Mouse (Mus musculus) liver, embryonic 14.5 days (tissue): ENCODE measurements around the gene Ormdl2. TPM values are rescaled to one million over a fixed set of nuclear protein-coding genes. Genes with fewer than 3 reads are reported as not detected.

ENCODE experiments used
- ATAC-seq: fragments of 200-750 bp; cut with Nextera tagmentation; 2 replicates; pipeline ENCODE4 v1.8.0; 2017; ENCODE audit warnings: moderate number of reproducible peaks, mild to moderate bottlenecking, moderate library complexity; ENCODE audit not compliant: insufficient read depth
- DNase-seq, 3 experiments: peaks; one replicate each; pipeline ENCODE4 v3.0.0-alpha.2; 2012 to 2013; ENCODE audit warnings: low read depth in 3 of 3, low spot score in 3 of 3
- H3K27ac ChIP-seq: fragments of 300-500 bp; sonication (generic); 2 replicates; pipeline ENCODE4 v1.5.1; 2014; ENCODE audit warnings: moderate library complexity, mild to moderate bottlenecking, control low read depth, inconsistent platforms
- H3K27me3 ChIP-seq: fragments of 300-500 bp; sonication (generic); 2 replicates; pipeline ENCODE4 v1.6.1; 2014; ENCODE audit warnings: mild to moderate bottlenecking, low read length, moderate library complexity; ENCODE audit not compliant: control insufficient read depth, insufficient read depth
- H3K36me3 ChIP-seq: fragments of 300-500 bp; sonication (generic); replicated peaks from 2 replicates; pipeline ENCODE4 v1.6.1; 2014; ENCODE audit warnings: low read depth; ENCODE audit not compliant: control insufficient read depth, insufficient read depth
- H3K4me1 ChIP-seq, 2 experiments: fragments of 200-500 bp in 1 of 2; fragments of 300-500 bp in 1 of 2; sonication (generic) in 1 of 2; replicated peaks; 2 replicates each; pipeline ENCODE4 v1.6.1; 2012 to 2014; ENCODE audit warnings: antibody characterized with exemption in 1 of 2, inconsistent platforms in 1 of 2, low read length in 1 of 2; ENCODE audit not compliant: control insufficient read depth in 2 of 2, insufficient read depth in 2 of 2
- H3K4me2 ChIP-seq: fragments of 300-500 bp; sonication (generic); 2 replicates; pipeline ENCODE4 v1.6.1; 2014; ENCODE audit warnings: low read depth, mild to moderate bottlenecking, control low read depth, moderate library complexity
- H3K4me3 ChIP-seq, 2 experiments: fragments of 200-500 bp in 1 of 2; fragments of 300-500 bp in 1 of 2; sonication (generic) in 1 of 2; 2 replicates each; pipeline ENCODE4 v1.5.1; 2012 to 2014; ENCODE audit warnings: low read depth in 2 of 2, low read length in 2 of 2, mild to moderate bottlenecking in 2 of 2, control low read depth in 1 of 2, inconsistent platforms in 1 of 2, moderate library complexity in 1 of 2; ENCODE audit not compliant: insufficient read depth in 1 of 2
- H3K9ac ChIP-seq: fragments of 300-500 bp; sonication (generic); replicated peaks from 2 replicates; pipeline ENCODE4 v1.6.1; 2014; ENCODE audit warnings: mild to moderate bottlenecking, control low read depth, moderate library complexity
- H3K9me3 ChIP-seq: fragments of 300-500 bp; sonication (generic); 2 replicates; pipeline ENCODE4 v1.6.1; 2016; ENCODE audit warnings: low read length, mixed read lengths; ENCODE audit not compliant: control insufficient read depth
- CTCF ChIP-seq: IDR thresholded peaks from 2 replicates; pipeline ENCODE4 v1.5.1; 2016; ENCODE audit warnings: antibody characterized with exemption, low read depth, control low read depth
- EP300 ChIP-seq: IDR thresholded peaks from 2 replicates; pipeline ENCODE4 v1.6.1; 2016; ENCODE audit warnings: antibody characterized with exemption, low read depth
- WGBS: fragments of 180-500 bp; shearing (Covaris S2); extraction: QIAGEN DNeasy Blood & Tissue Kit; methylation state at CpG from one replicate; pipeline ENCODE4 v1.1.7; 2014; ENCODE audit not compliant: insufficient replicate concordance; 5-methylcytosine and 5-hydroxymethylcytosine counted together
- polyA plus RNA-seq, 2 experiments: library from polyadenylated mRNA; depleted of rRNA in 1 of 2; stranded (reverse) in 1 of 2; unstranded in 1 of 2; fragments of >200 nt; fragmentation: Nextera tagmentation in 1 of 2; extraction: Ambion mirVana in 1 of 2; gene quantifications; 2 replicates each; pipeline versions ENCODE4 v1.2.1 to v1.2.3; 2012 to 2014

The Ormdl2 gene
- polyA plus RNA-seq, 2 experiments: 43.1 to 83.5 TPM

GRCm38 (mm10) chr10:128778441-128778840 lies 43.0 kb downstream of the Ormdl2 start:
- Histone ChIP-seq H3K9me3 (no peaks in the 10 kb centered on the region), H3K4me1 (peaks cover 0 to 9% of the 10 kb centered on the region in 2 experiments; a peak in 2 of 4 replicates), H3K4me3 (no peak overlapping the region), H3K9ac (no peak overlapping the region), H3K27me3 (no peaks in the 10 kb centered on the region), H3K36me3 (no peaks in the 10 kb centered on the region), H3K27ac (no peak overlapping the region), H3K4me2 (no peak overlapping the region)
- no peak for ATAC-seq
- no peak for DNase-seq
- 61% methylated on average over 2 of the region's 2 CpGs for WGBS
- TF ChIP-seq CTCF (no peak), EP300 (no peak)

GRCm38 (mm10) chr10:128773685-128774084 lies 47.8 kb downstream of the Ormdl2 start:
- Histone ChIP-seq H3K4me1 (peaks cover 3 to 5% of the 10 kb centered on the region in 2 experiments; a peak in 2 of 4 replicates), H3K4me3 (no peak overlapping the region), H3K27ac (no peak overlapping the region), H3K9ac (no peak overlapping the region), H3K4me2 (no peak overlapping the region), H3K9me3 (no peaks in the 10 kb centered on the region), H3K27me3 (no peaks in the 10 kb centered on the region), H3K36me3 (no peaks in the 10 kb centered on the region)
- TF ChIP-seq EP300 (no peak), CTCF (peak; percentile 49)
- WGBS: 24% methylated on average over 5 of the region's 5 CpGs
- ATAC-seq (no peak), DNase-seq (no peak)

- Histone ChIP-seq H3K27ac (no peak overlapping the region), H3K4me3 (no peak overlapping the region), H3K9me3 (no peaks in the 10 kb centered on the region), H3K4me2 (no peak overlapping the region), H3K4me1 (peaks cover 3% of the 10 kb centered on the region in 2 experiments; a peak in 2 of 4 replicates), H3K36me3 (no peaks in the 10 kb centered on the region), H3K27me3 (no peaks in the 10 kb centered on the region), H3K9ac (no peak overlapping the region)
- no peak for DNase-seq
- TF ChIP-seq CTCF: peak; percentile 42; the same call in 1 of the 2 replicates
- no peak for TF ChIP-seq EP300
- 44% methylated on average over 2 of the region's 2 CpGs for WGBS
- ATAC-seq: no peak
Observed at GRCm38 (mm10) chr10:128772895-128773294, 48.5 kb downstream of the Ormdl2 start.

Other genes starting within 250 kb of the Ormdl2 start
- 1.3 and 1.4 TPM in 2 replicates for gene Erbb3, start 232.0 kb downstream of the Ormdl2 start, polyA plus RNA-seq (2012; rRNA removed)
- 1.1 and 1.5 TPM in 2 replicates for gene Erbb3, start 232.0 kb downstream of the Ormdl2 start, polyA plus RNA-seq (2014; fragmentation: Nextera tagmentation; extraction: Ambion mirVana)
- gene Rps26, start 194.9 kb downstream of the Ormdl2 start, polyA plus RNA-seq (2012; rRNA removed): 867 and 921 TPM in 2 replicates
- gene Rps26, start 194.9 kb downstream of the Ormdl2 start, polyA plus RNA-seq (2014; fragmentation: Nextera tagmentation; extraction: Ambion mirVana): 643 and 646 TPM in 2 replicates
- gene Ikzf4, start 175.7 kb downstream of the Ormdl2 start, polyA plus RNA-seq (2012; rRNA removed): 0.13 and 0.18 TPM in 2 replicates
- 0.05 TPM in 1 of 2 replicates, not detected in the other for gene Ikzf4, start 175.7 kb downstream of the Ormdl2 start, polyA plus RNA-seq (2014; fragmentation: Nextera tagmentation; extraction: Ambion mirVana)
- 8.1 and 8.6 TPM in 2 replicates for gene Suox, start 147.6 kb downstream of the Ormdl2 start, polyA plus RNA-seq (2012; rRNA removed)
- gene Suox, start 147.6 kb downstream of the Ormdl2 start, polyA plus RNA-seq (2014; fragmentation: Nextera tagmentation; extraction: Ambion mirVana): 7.6 and 9.9 TPM in 2 replicates
- gene Rab5b, start 125.4 kb downstream of the Ormdl2 start, polyA plus RNA-seq (2012; rRNA removed): 17.8 and 19.3 TPM in 2 replicates
- 24.5 and 26.2 TPM in 2 replicates for gene Rab5b, start 125.4 kb downstream of the Ormdl2 start, polyA plus RNA-seq (2014; fragmentation: Nextera tagmentation; extraction: Ambion mirVana)
- gene Pmel, start 117.5 kb downstream of the Ormdl2 start, polyA plus RNA-seq (2012; rRNA removed): 0.27 and 0.31 TPM in 2 replicates
- gene Pmel, start 117.5 kb downstream of the Ormdl2 start, polyA plus RNA-seq (2014; fragmentation: Nextera tagmentation; extraction: Ambion mirVana): 0.20 and 0.50 TPM in 2 replicates
- gene Cdk2, start 116.6 kb downstream of the Ormdl2 start, polyA plus RNA-seq (2012; rRNA removed): 38.8 and 40.7 TPM in 2 replicates
- gene Cdk2, start 116.6 kb downstream of the Ormdl2 start, polyA plus RNA-seq (2014; fragmentation: Nextera tagmentation; extraction: Ambion mirVana): 51.8 and 56.6 TPM in 2 replicates
- 1.4 and 1.6 TPM in 2 replicates for gene Dgka, start 76.8 kb downstream of the Ormdl2 start, polyA plus RNA-seq (2012; rRNA removed)
- gene Dgka, start 76.8 kb downstream of the Ormdl2 start, polyA plus RNA-seq (2014; fragmentation: Nextera tagmentation; extraction: Ambion mirVana): 2.0 and 2.1 TPM in 2 replicates
- 14.2 and 19.5 TPM in 2 replicates for gene Pym1, start 73.8 kb downstream of the Ormdl2 start, polyA plus RNA-seq (2012; rRNA removed)
- 12.4 and 15.3 TPM in 2 replicates for gene Pym1, start 73.8 kb downstream of the Ormdl2 start, polyA plus RNA-seq (2014; fragmentation: Nextera tagmentation; extraction: Ambion mirVana)
- 8.0 and 9.5 TPM in 2 replicates for gene Mmp19, start 30.7 kb downstream of the Ormdl2 start, polyA plus RNA-seq (2012; rRNA removed)
- gene Mmp19, start 30.7 kb downstream of the Ormdl2 start, polyA plus RNA-seq (2014; fragmentation: Nextera tagmentation; extraction: Ambion mirVana): 8.3 and 8.9 TPM in 2 replicates
- gene Dnajc14, start 17.6 kb downstream of the Ormdl2 start, polyA plus RNA-seq (2012; rRNA removed): 4.2 and 6.0 TPM in 2 replicates
- gene Dnajc14, start 17.6 kb downstream of the Ormdl2 start, polyA plus RNA-seq (2014; fragmentation: Nextera tagmentation; extraction: Ambion mirVana): 10.7 and 12.3 TPM in 2 replicates
- 2.1 and 2.9 TPM in 2 replicates for gene Tmem198b, start 17.3 kb downstream of the Ormdl2 start, polyA plus RNA-seq (2012; rRNA removed)
- 0.99 and 1.5 TPM in 2 replicates for gene Tmem198b, start 17.3 kb downstream of the Ormdl2 start, polyA plus RNA-seq (2014; fragmentation: Nextera tagmentation; extraction: Ambion mirVana)
- gene Sarnp, start 4.3 kb downstream of the Ormdl2 start, polyA plus RNA-seq (2012; rRNA removed): 27.1 and 61.2 TPM in 2 replicates
- gene Sarnp, start 4.3 kb downstream of the Ormdl2 start, polyA plus RNA-seq (2014; fragmentation: Nextera tagmentation; extraction: Ambion mirVana): 122 and 125 TPM in 2 replicates
- 0.32 and 0.36 TPM in 2 replicates for gene Gdf11, start 70.1 kb upstream of the Ormdl2 start, polyA plus RNA-seq (2012; rRNA removed)
- 0.16 and 0.23 TPM in 2 replicates for gene Gdf11, start 70.1 kb upstream of the Ormdl2 start, polyA plus RNA-seq (2014; fragmentation: Nextera tagmentation; extraction: Ambion mirVana)
- gene Cd63, start 79.3 kb upstream of the Ormdl2 start, polyA plus RNA-seq (2012; rRNA removed): 22.5 and 29.6 TPM in 2 replicates
- 73.0 and 85.0 TPM in 2 replicates for gene Cd63, start 79.3 kb upstream of the Ormdl2 start, polyA plus RNA-seq (2014; fragmentation: Nextera tagmentation; extraction: Ambion mirVana)
- gene Rdh5, start 101.2 kb upstream of the Ormdl2 start, polyA plus RNA-seq (2012; rRNA removed): 12.1 and 12.3 TPM in 2 replicates
- gene Rdh5, start 101.2 kb upstream of the Ormdl2 start, polyA plus RNA-seq (2014; fragmentation: Nextera tagmentation; extraction: Ambion mirVana): 13.6 and 15.8 TPM in 2 replicates
- 67.2 and 95.9 TPM in 2 replicates for gene Bloc1s1, start 102.4 kb upstream of the Ormdl2 start, polyA plus RNA-seq (2012; rRNA removed)
- 99.2 and 99.8 TPM in 2 replicates for gene Bloc1s1, start 102.4 kb upstream of the Ormdl2 start, polyA plus RNA-seq (2014; fragmentation: Nextera tagmentation; extraction: Ambion mirVana)
- 0.09 and 0.19 TPM in 2 replicates for gene Itga7, start 112.2 kb upstream of the Ormdl2 start, polyA plus RNA-seq (2012; rRNA removed)
- gene Itga7, start 112.2 kb upstream of the Ormdl2 start, polyA plus RNA-seq (2014; fragmentation: Nextera tagmentation; extraction: Ambion mirVana): 0.04 and 0.15 TPM in 2 replicates
- not detected in 2 replicates for gene Mettl7b, start 139.3 kb upstream of the Ormdl2 start, polyA plus RNA-seq (2012; rRNA removed)
- not detected in 2 replicates for gene Mettl7b, start 139.3 kb upstream of the Ormdl2 start, polyA plus RNA-seq (2014; fragmentation: Nextera tagmentation; extraction: Ambion mirVana)
- gene Olfr9, start 167.8 kb upstream of the Ormdl2 start, polyA plus RNA-seq (2012; rRNA removed): not detected in 2 replicates
- not detected in 2 replicates for gene Olfr9, start 167.8 kb upstream of the Ormdl2 start, polyA plus RNA-seq (2014; fragmentation: Nextera tagmentation; extraction: Ambion mirVana)
- gene Olfr763, start 189.1 kb upstream of the Ormdl2 start, polyA plus RNA-seq (2012; rRNA removed): not detected in 2 replicates
- gene Olfr763, start 189.1 kb upstream of the Ormdl2 start, polyA plus RNA-seq (2014; fragmentation: Nextera tagmentation; extraction: Ambion mirVana): not detected in 2 replicates
- gene Olfr764-ps1, start 218.3 kb upstream of the Ormdl2 start, polyA plus RNA-seq (2012; rRNA removed): not detected in 2 replicates
- not detected in 2 replicates for gene Olfr764-ps1, start 218.3 kb upstream of the Ormdl2 start, polyA plus RNA-seq (2014; fragmentation: Nextera tagmentation; extraction: Ambion mirVana)
- not detected in 2 replicates for gene Olfr765, start 228.4 kb upstream of the Ormdl2 start, polyA plus RNA-seq (2012; rRNA removed)
- gene Olfr765, start 228.4 kb upstream of the Ormdl2 start, polyA plus RNA-seq (2014; fragmentation: Nextera tagmentation; extraction: Ambion mirVana): not detected in 2 replicates
- gene Olfr766-ps1, start 247.3 kb upstream of the Ormdl2 start, polyA plus RNA-seq (2012; rRNA removed): not detected in 2 replicates
- gene Olfr766-ps1, start 247.3 kb upstream of the Ormdl2 start, polyA plus RNA-seq (2014; fragmentation: Nextera tagmentation; extraction: Ambion mirVana): not detected in 2 replicates